Mouse (Mus musculus) embryonic stem cell, embryonic (primary cell): ENCODE data around the gene Hrnr.

Source experiments
- CTCF ChIA-PET, 4 experiments: fragments of 300-600 bp in 2 of 4; fragments of 350-600 bp in 2 of 4; sonication (Branson Sonifier 250); formaldehyde crosslinking; loops; one replicate each; lab custom pipeline; 2022; ENCODE audit warnings: inconsistent platforms in 2 of 4; lab: Charles Lee
- POLR2A ChIA-PET, 4 experiments: fragments of 300-600 bp in 2 of 4; fragments of 350-600 bp in 2 of 4; sonication (Branson Sonifier 250); formaldehyde crosslinking; loops; one replicate each; lab custom pipeline; 2022; ENCODE audit warnings: antibody characterized with exemption in 4 of 4, inconsistent platforms in 1 of 4; lab: Charles Lee

Hrnr gene

DNA sequence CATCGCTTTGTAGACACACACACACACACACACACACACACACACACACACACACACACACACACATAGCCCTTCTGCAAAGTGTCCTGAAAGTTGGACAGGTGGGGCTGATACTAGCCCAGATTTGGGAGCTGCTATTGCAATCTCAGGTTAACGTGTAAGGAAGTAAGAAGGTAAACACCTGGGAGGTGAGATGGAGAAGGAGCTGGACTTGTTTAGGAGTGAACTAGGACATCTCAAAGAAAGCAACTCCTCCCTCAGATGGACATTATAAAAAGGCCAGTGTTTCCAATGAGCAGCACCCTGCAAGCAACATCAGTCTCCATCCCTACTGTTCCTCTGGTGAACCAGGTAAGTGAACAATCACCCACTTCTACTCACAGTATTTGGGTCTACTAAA is at the start of gene Hrnr:
Hrnr (plus strand) TSS at position 301 of the 400 bp plus-strand sequence.
- ChIA-PET CTCF (interaction anchor here in 1 of 4 experiments (0.7 kb wide), 1 partner anchor 43 kb away, joined by 4 read pairs; no protein-coding TSS in a partner anchor), POLR2A (interaction anchor here in 2 of 4 experiments (0.5 to 0.7 kb wide), 2 partner anchors 55 to 58 kb away, joined by 3 read pairs; no protein-coding TSS in a partner anchor)

- ChIA-PET CTCF (no interaction called here), POLR2A (no interaction called here)
These were observed 46.3 kb upstream of the Hrnr start, which contains the start of gene Flg for GRCm38 (mm10) chr3:93273223-93273622. TSS of gene Flg (plus strand) at chr3:93273523.

DNA sequence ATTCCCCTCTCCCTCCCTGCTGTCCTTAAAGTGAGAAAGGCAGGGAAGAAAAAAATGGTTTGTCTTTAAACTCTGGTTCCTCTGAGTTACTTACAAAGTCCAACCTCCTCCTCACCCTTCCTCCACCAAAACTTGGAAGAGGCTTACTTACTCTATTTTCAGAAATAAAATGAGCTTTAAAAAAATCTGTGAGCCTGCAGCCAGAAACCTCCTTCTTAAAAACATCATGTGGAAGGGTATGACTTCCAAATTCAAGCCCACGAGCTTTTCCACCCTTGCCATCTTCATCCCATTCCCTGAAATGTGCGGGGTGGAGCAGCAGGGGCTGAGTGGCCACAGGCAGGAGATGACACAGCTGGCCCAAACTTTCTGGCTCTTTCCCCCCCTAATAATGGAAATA is 22.0 kb upstream of the Hrnr start:
- POLR2A ChIA-PET: interaction anchor here in 1 of 4 experiments (0.6 kb wide), 1 partner anchor 92 kb away, joined by 3 read pairs; no protein-coding TSS in a partner anchor
- CTCF ChIA-PET: no interaction called here

DNA sequence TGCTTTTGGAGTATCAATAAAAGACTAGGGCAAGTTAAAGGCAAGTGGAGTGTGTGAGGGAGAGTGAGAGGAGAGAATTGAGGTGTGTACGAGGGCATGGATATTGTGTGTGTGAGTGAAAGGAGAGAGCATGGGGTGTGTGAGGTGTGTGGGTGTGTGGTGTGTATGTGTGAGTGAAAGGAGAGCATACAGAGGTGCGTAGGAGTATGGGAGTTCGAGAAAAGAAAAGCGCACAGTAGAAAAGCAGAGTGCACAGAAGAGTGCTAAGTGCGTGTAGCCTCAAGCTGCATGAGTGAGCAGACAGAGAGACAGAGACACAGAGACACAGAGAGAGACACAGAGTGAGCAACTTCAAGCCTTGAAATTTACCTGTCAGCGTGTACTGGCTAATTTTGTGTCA is 19.7 kb upstream of the Hrnr start:
- POLR2A ChIA-PET: no interaction called here

DNA sequence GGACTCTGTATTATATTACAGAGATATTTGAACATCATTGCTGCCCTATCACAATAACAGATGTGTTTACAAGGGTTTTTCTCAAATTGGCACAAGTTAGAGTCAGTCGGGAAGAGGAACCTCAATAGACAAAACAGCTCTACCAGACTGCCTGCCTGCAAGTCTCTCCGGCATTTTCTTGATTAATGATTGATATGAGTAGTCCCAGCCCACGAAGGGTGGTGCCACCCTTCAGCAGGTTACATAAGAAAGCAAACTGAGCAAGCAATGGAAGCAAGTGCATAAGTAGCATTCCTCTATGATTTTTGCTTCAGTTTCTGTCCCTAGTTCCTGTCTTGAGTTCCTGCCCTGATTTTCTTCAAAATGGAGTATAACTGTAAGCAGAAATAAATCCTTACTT is 17.7 kb upstream of the Hrnr start:
- CTCF ChIA-PET: no interaction called here
- POLR2A ChIA-PET: no interaction called here

More for the DNA sequence above, 19.7 kb upstream of the Hrnr start:
- CTCF ChIA-PET: no interaction called here

- POLR2A ChIA-PET: no interaction called here
- CTCF ChIA-PET: interaction anchor here in 3 of 4 experiments (1.0 to 1.6 kb wide), 4 partner anchors 176 to 187 kb away, joined by 3 to 8 read pairs (median 6); no protein-coding TSS in a partner anchor
These were observed 13.4 kb upstream of the Hrnr start for GRCm38 (mm10) chr3:93306142-93306541.

DNA sequence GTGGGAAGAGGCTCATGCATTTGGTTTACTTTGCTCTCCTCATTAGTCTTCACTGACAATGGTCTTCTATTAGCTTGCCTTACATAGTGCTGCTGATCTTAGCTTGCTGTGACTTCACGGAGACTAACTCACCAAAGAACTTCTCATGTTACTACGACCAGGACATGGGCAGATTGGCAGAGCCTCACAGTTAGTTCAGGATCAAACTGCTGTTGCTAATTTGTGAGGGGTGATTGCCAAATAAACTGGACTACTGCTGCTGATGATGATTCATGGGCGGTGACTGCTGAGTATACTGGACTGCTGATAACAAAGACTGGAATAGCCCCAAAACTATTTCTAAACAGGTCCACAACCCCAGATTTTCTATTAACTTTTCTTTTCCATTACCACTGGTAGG is 8.2 kb upstream of the Hrnr start:
- ChIA-PET CTCF (no interaction called here), POLR2A (no interaction called here)

- CTCF ChIA-PET: no interaction called here
These were observed 5.2 kb upstream of the Hrnr start for GRCm38 (mm10) chr3:93314388-93314787.

GRCm38 (mm10) chr3:93337749-93338148 is 18.2 kb downstream of the Hrnr start:
- ChIA-PET CTCF (interaction anchor here in 1 of 4 experiments (1.4 kb wide), 1 partner anchor 24 kb away, joined by 3 read pairs; no protein-coding TSS in a partner anchor), POLR2A (interaction anchor here in 1 of 4 experiments (0.6 kb wide), 1 partner anchor 56 kb away, joined by 3 read pairs; the partner anchor contains the start of gene Rptn)

More at GRCm38 (mm10) chr3:93314388-93314787, 5.2 kb upstream of the Hrnr start:
- POLR2A ChIA-PET: no interaction called here

DNA sequence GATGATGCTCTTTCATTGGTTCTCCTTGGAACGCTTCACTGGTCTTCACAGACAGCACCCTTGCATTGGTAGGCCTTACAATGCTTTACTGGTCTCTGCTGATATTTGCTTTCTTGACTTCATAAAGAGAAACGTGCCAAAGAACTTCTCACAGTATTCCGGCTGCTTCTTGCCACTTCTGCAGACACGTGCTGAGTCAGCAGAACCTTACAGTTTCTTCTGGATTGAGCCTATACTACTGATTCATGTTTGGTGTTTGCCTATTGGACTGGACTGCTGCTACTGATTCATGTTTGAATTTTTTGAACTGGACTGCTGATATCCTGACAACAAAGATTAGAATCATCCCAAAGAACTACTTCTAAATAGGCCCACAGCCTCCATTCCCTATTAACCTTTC is 20.5 kb downstream of the Hrnr start:
- POLR2A ChIA-PET: no interaction called here
- CTCF ChIA-PET: interaction anchor here in 1 of 4 experiments (1.0 to 1.9 kb wide), 2 partner anchors 20 kb away, joined by 5 read pairs; no protein-coding TSS in a partner anchor

DNA sequence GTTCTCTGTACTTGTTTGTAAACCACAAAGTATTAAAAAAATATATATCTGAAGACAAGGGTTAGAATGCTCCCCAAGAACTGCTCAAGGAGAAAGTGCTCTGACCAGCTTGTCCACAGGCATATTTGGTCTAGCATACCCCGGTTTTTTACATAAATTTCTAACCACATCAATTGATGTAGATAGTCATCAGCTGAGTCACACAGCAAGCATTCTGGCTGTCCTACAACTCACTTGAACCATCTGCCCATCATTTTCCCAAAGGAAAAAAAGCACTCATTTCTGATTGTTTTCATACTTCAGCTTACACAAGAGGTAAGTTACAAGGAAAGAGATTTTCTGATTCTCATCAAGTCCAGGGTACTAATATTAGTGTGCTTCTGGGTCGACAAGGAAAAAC is 27.3 kb downstream of the Hrnr start:
- POLR2A ChIA-PET: no interaction called here

GRCm38 (mm10) chr3:93360045-93360444 is 40.5 kb downstream of the Hrnr start:
- CTCF ChIA-PET: interaction anchor here (0.5 to 5.0 kb wide), 47 partner anchors 10 to 1810 kb away, joined by 3 to 58 read pairs (median 4); no protein-coding TSS in a partner anchor

More for the DNA sequence above, 27.3 kb downstream of the Hrnr start:
- CTCF ChIA-PET: interaction anchor here in 1 of 4 experiments (1.4 kb wide), 1 partner anchor 13 kb away, joined by 4 read pairs; no protein-coding TSS in a partner anchor

DNA sequence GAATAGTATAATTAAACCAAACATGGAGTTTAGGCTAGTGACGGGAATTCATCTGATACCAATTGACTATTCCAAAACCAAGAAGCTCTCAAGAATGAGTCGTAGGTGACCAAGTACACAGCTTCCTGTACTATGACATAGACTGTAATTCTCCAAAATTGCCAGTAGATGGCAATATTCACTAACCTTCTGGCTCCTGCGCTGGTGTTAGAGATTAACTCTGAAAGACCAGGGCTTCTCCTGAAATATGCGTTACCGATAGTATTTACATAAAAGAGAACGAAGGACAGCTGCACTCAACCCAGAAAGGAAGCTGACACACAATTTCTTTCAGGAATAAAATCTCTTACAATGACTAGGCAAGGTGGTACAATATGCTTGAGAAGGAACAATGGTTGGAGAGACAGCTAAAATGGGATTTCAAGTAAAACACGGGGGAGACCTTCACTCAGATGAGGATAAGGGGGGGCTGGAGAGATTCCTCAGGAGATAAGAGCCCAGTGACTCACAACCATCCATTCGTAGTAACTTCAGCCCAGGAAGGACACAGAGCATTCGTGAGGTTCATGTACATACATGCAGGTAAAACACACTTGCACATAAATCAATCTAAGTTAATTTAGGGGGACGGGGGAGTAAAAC is 42.5 kb downstream of the Hrnr start:
- ChIA-PET POLR2A (interaction anchor here in 3 of 4 experiments (0.6 to 3.8 kb wide), 9 partner anchors 13 to 159 kb away, joined by 3 to 25 read pairs (median 5); partner anchors contain the start of gene S100a11 (in 1 of the 3)), CTCF (interaction anchor here (0.6 to 5.0 kb wide), 54 partner anchors 10 to 1211 kb away, joined by 3 to 58 read pairs (median 4); partner anchors contain the start of genes Hrnr (in 1 of the 4) and Rptn (in 1 of the 4))

More at GRCm38 (mm10) chr3:93360045-93360444, 40.5 kb downstream of the Hrnr start:
- POLR2A ChIA-PET: interaction anchor here in 1 of 4 experiments (0.9 to 3.8 kb wide), 7 partner anchors 11 to 134 kb away, joined by 3 to 25 read pairs (median 4); no protein-coding TSS in a partner anchor

DNA sequence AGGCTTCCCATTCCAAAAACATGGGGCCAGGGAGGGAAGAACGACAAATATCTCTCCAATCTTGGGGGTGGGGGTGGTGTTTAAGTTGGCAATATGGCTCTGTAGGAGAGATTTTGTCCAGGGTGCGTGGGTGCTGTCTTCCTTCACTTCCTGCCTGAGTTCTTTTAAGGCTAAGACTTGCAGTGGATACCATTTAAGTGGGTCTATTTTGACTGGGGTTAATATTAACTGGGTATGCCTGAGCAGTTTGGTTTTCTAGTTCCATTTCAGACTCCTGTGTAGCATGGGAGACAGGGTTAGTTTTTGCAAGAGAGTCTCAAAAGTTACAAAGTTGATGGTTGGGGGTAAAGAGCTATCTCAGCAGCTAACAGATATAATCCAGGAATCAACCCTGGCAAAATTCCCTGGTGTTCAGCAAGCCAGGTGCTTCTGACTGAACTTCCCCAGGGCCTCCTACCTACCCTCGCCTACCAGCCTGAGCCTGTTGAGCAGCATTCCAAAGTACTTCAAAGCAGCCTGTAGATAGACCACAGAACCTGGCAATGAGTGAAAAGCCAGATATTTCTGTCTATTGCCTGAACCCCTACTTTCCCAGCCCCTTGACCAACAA is 47.5 kb downstream of the Hrnr start:
- CTCF ChIA-PET: interaction anchor here in 1 of 4 experiments (0.6 kb wide), 1 partner anchor 961 kb away, joined by 3 read pairs; no protein-coding TSS in a partner anchor
- POLR2A ChIA-PET: no interaction called here

- ChIA-PET CTCF (interaction anchor here in 2 of 4 experiments (0.5 to 1.3 kb wide), 2 partner anchors 13 to 125 kb away, joined by 3 read pairs; no protein-coding TSS in a partner anchor), POLR2A (no interaction called here)
These were observed 48.6 kb downstream of the Hrnr start for GRCm38 (mm10) chr3:93368171-93368570.

GRCm38 (mm10) chr3:93373416-93373815 is 53.9 kb downstream of the Hrnr start:
- POLR2A ChIA-PET: no interaction called here
- CTCF ChIA-PET: interaction anchor here in 1 of 4 experiments (0.7 kb wide), 1 partner anchor 172 kb away, joined by 3 read pairs; no protein-coding TSS in a partner anchor

DNA sequence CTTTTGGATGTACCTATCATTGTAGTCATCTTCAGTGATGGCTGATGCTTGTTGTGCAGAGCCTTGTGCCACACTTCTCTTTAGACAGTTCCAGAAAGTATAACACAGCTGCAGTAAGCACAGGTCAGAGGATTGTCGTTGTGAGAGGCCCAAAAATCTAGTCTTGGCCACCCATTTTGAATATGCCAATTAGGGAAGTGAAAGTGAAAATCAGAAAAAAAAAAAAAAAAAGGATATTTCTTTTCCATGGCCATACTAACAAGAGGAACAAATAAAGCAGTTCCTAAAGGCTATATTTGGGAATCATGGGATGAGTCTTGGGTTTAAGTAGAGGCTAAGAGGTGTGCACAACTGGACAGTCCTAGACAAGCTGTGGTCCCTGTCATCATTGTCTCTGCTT is 55.6 kb downstream of the Hrnr start:
- POLR2A ChIA-PET: interaction anchor here in 2 of 4 experiments (0.7 to 1.3 kb wide), 3 partner anchors 10 to 1069 kb away, joined by 3 read pairs; partner anchors contain the start of gene Oaz3 (in 1 of the 2)

DNA sequence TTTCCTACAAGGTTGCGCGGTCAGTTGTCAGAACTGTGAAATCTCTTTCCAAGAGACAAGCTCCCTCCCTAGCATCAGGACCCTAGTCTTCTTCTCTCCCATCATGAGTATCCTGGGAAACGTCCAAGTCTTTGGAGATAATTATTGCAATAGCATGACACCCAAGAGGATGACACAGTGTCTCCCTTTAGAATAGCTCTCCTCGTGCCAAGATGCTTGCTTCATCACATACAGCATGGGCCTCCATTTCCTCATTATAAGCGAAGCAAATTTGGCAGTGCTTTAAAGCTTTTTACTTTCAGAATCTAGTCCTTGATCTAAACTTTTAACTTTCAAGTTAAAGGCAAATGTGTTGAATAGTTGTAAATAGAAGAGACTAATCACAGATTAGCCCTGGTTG is 56.1 kb downstream of the Hrnr start:
- CTCF ChIA-PET: no interaction called here
- POLR2A ChIA-PET: interaction anchor here in 1 of 4 experiments (0.8 to 1.3 kb wide), 2 partner anchors 10 to 14 kb away, joined by 3 read pairs; no protein-coding TSS in a partner anchor

More for the DNA sequence above, 55.6 kb downstream of the Hrnr start:
- CTCF ChIA-PET: interaction anchor here in 1 of 4 experiments (0.6 to 1.3 kb wide), 2 partner anchors 13 to 256 kb away, joined by 3 read pairs; no protein-coding TSS in a partner anchor
